Mouse (Mus musculus) inflammation-experienced regulatory T-cells (primary cell): ENCODE data around the gene Gm49383. TPM values are rescaled to one million over a fixed set of nuclear protein-coding genes. Genes with fewer than 3 reads are reported as not detected.

ENCODE experiments used
- polyA plus RNA-seq, 2 experiments: library from polyadenylated mRNA; unstranded; fragments of 100-300 nt; shearing (Covaris generic); gene quantifications; one replicate each; pipeline ENCODE4 v1.2.1; 2017

Gene Gm49383
- 10 to 100 TPM; 11.0 to 17.6 TPM for polyA plus RNA-seq

DNA sequence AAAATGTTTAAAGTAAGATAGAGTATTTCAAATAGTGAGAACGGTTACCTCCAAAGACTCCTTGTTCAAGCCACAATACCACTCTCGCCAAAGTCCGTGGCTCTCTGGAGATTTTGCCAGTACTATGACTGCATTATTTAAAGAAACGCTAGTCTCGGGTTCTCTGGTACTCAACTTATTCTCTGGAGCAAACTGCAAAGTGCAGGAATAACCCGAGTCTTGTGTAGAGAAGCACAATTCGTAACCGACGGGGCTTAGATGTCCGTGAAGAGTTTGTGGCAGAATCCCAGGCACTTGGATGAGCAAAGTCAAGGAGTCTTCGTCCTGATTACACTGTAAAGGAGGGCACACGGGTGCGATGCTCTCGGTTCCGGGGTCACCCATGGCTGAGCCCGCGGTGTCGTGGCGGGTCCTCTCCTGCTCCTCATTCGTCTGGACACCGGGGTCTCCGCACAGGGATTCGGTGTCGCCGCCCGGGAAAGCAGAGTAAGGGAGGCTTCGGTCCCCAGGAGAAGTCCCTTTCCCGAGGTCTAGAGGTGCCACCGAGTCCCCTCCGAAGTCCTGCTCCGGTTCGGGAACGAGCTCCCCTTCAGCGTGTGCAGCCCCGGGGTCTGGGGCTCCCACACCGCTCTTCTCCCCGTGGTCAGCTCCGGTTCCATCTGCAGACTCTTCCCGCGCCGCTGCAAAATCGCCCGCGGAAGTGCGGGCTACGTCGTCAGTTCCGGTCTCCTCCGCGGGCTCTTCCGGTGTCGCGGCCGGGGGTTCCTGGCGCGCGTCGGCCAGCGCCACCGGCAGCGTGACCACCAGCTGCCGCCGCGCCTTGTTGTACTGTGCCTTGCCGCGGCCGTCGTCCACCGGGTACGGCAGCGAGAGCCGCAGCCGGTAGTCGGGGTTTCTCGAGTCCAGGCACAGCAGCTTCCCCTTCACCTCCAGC, at the start of gene Gm49383:
TSS of gene Gm49383 (minus strand) at position 661 of the 934 bp plus-strand sequence.

DNA sequence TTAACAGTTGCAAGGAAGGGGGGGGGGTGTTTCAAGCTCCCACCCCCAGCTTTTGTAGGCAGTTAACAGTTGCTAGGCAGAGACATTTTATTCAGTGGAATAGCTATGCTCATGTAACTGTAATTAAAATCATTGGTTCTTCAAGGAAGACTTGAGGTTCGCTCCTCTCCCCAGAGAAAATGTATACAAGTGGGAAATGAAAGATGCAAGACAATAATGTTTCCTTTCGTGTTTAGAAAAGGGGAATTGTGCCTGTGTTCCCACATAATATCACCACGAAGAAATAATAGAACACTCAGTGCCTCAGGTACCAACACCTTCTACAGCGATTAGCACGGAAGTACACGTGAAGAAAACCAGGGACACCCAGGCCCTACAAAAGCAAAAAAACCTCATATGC, 44.0 kb upstream of the Gm49383 start, which contains the start of gene Klhdc1:
TSS of gene Klhdc1 (plus strand) at position 301 of the 400 bp plus-strand sequence.

DNA sequence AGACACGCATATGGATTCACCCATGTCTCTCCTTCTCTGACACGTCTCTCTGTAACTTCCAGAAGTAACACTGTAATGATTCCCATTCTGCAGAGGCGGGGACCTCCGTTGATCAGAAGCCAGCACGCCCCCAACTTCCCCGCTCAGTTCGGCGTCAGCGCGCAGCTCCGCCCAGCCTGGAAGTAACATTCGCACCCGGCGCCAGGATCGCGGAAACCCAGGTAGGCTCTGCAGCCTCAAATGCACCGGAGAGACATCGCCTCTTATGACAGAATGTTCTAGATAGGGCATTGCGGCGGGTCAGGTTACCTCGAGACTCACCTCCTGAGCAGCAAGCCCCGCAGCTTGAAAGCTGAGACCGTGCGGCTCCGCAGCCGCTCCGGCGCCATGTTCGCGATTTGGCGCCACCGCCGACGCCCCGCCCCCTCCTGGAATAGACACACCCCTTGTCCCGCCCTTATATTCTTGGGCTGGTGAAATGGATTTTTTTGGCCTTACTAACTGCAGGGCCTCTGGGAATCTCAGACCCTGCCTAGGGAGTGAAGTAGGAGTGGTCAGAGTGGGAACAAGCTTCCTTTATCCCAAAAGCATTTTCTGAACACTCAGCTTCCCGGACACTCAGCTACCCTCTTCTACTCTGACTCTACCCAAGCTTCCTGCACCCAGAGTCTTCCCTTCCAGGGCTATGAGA, 31.0 kb upstream of the Gm49383 start, which contains the start of gene Pole2:
TSS of gene Pole2 (minus strand) at position 420 of the 691 bp plus-strand sequence.

DNA sequence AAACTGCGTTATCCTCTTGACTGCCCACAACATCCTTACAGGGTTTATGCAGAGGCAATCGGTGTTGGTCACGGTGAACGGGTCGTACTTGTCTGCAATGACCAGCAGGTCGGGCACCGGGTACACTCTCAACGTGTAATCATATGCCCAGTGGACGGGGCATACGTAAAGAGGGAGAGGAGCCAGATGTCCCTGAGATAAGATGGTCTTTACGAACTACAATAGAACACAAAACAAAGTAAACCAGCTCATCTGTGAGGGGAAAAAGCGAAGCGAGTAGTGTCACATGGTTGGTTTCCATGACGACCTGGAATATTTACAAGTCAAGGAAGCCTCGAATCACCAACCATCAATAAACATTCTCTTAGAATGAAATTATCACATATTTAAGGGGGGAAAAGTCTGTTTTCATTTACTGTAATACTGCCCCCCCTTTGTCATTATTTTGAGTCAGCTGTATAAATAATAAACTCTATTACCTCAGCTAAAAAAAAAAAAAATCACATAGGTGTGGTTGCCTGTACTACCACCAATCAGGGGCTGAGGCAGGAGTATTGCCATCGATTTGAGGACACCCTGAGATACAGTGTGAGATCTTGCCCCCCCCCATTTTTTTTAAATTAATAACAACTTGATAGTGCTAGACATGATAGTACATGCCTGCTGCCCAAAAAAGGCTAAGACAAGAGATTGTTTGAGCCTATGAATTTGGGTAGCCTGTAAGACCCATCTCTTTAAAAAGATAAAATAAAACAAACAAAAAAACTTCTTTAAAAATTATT, 7.3 kb upstream of the Gm49383 start, which contains the start of gene Gm49384:
TSS of gene Gm49384 (minus strand) at position 216 of the 782 bp plus-strand sequence.

DNA sequence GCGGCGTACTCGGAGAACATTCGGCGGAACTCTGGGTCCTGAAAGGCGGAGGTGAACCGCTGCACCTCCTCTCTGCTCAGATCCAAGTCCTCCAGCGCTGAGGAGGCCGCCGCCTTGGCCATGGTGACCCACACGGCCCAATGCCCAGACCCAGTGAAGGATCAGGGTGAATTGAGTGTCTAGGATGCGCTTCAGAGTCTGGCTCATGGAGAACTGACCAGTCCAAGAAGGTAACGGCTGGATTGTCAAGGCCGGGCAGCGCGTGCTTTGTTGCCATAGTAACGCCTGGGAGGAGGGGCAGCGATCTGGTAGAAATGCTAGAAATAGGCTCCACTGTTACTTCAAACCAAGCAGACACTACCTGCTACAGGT, 1.2 kb upstream of the Gm49383 start, which contains the start of gene Dnaaf2:
TSS of gene Dnaaf2 (minus strand) at position 266 of the 372 bp plus-strand sequence.

DNA sequence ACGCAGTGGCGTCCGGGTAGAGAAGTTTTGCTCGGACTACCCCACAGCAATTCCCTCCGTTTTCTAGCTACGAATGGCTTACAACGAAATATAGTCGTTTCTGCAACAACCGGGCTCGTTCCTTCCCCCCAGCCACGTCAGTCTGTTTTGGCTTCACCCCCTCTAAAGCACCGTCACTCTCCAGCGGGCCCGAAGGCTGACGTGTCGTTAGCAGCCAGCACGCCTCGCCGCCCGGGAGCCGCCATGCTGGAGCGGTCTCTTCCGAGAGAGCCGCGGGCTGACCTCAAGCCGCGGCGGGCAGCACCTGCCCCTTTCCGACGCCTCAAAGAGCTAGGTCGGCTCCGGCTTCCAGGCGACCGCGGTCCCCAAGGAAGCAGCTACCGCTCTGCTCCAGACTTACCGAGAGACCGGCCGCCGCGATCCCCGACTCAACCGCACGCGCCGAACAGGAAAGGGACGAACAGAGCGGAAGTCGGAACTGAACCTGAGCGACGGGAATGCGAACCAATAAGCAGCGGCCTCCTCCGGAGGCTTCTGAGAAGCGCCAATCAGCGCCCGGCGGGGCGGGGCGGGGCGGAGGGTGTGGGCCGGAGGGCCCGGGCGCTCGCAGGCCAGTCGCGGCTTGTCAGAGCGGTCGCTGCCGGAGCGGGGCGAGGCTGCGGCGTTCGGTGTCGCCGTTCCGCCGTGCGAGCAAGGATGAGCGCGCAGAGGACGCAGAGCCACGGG, 13.2 kb downstream of the Gm49383 start, which contains the start of the genes Rpl36al and Mgat2:
TSS of gene Rpl36al (minus strand) at position 501 of the 726 bp plus-strand sequence.
TSS of gene Mgat2 (plus strand) at position 575 of the 726 bp plus-strand sequence.

DNA sequence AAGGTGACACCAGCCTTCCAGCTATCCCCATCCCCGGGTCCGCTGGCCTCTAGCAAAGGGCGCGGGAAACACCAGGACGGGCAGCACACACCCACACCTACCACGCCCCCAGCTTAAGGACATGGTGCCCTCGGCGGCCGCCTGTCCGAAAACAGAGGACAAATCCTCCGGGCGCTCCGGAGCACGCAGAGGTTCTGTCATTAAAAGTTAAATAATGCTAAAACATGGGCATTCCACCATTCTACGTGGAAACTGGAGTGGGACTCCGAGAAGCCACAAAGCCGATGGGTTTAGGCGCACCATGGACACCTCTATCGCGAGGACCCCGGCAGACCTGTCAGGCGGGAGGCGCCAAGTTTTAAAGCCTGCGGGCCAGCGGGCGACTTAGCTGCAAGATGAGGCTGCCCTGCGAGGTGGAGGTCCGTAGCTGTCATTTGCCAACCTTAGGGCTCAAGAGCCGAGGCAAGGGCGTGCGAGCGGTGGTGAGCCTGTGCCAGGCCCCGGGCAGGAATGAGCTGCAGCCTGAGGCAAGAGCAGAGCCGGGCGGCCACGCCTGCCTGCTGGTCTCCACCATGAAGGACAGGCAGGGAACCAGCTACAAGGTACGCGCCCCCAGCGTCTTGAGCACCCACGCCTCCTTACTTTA, 28.3 kb downstream of the Gm49383 start, which contains the start of gene Lrr1:
TSS of gene Lrr1 (plus strand) at position 354 of the 646 bp plus-strand sequence.

DNA sequence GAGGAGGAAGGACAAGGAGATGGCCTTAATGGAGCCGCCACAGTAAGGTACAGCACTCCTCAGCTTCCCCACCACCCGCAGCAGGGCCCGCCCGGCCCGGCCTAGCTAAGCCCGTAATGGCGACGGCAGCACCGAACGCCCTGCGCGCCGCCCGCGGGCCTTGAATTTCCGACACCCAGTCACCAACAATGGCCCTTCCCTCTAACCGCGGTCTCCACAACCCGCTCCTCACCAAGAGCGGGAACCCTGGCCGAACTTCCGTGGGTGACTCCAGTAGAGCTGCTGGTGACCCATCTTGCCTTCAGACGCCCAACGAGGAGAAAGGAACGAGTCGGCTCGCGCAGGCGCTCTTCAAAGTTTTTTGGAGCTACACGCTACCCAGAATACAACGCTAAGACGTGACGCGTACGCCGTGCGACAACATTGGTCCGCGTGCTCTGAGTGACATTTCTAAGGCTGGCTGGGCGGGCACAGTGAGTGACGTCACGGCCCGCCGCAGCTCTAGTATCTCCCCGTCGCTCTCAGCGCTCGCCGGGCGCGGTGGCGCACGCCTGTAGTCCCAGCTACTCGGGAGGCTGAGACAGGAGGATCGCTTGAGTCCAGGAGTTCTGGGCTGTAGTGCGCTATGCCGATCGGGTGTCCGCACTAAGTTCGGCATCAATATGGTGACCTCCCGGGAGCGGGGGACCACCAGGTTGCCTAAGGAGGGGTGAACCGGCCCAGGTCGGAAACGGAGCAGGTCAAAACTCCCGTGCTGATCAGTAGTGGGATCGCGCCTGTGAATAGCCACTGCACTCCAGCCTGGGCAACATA, 37.9 kb downstream of the Gm49383 start, which contains the start of gene Rps29:
TSS of gene Rps29 (minus strand) at position 422 of the 813 bp plus-strand sequence.

Other genes with a start within 250 kb of the Gm49383 start
- 1,000 to 10,000 TPM; 1,529 to 1,690 TPM for gene Rps29, start 37.9 kb downstream of the Gm49383 start, polyA plus RNA-seq
- under 1 TPM; 0.59 to 0.82 TPM for gene Lrr1, start 28.3 kb downstream of the Gm49383 start, polyA plus RNA-seq
- gene Rpl36al, start 13.0 kb downstream of the Gm49383 start, polyA plus RNA-seq: 100 to 1,000 TPM; 368 to 420 TPM
- 10 to 100 TPM; 72.3 to 94.3 TPM for gene Mgat2, start 12.9 kb downstream of the Gm49383 start, polyA plus RNA-seq
- gene Dnaaf2, start 1.3 kb upstream of the Gm49383 start, polyA plus RNA-seq: 10 to 100 TPM in 1 of 2 experiments, 1 to 10 TPM in 1; 8.4 to 12.4 TPM
- 10 to 100 TPM; 11.7 to 21.1 TPM for gene Gm49384, start 7.2 kb upstream of the Gm49383 start, polyA plus RNA-seq
- 10 to 100 TPM in 1 of 2 experiments, 1 to 10 TPM in 1; 7.2 to 14.1 TPM for gene Pole2, start 31.1 kb upstream of the Gm49383 start, polyA plus RNA-seq
- 10 to 100 TPM; 23.9 to 36.3 TPM for gene Klhdc1, start 44.1 kb upstream of the Gm49383 start, polyA plus RNA-seq
- 10 to 100 TPM; 55.9 to 82.2 TPM for gene Klhdc2, start 99.6 kb upstream of the Gm49383 start, polyA plus RNA-seq
- gene Nemf, start 160.1 kb upstream of the Gm49383 start, polyA plus RNA-seq: 100 to 1,000 TPM; 115 to 126 TPM
- 100 to 1,000 TPM; 364 to 379 TPM for gene Arf6, start 175.0 kb upstream of the Gm49383 start, polyA plus RNA-seq
- gene Gm9887, start 175.4 kb upstream of the Gm49383 start, polyA plus RNA-seq: 1 to 10 TPM; 5.8 to 6.5 TPM